Mouse (Mus musculus) kidney, adult 2 months (tissue): Measurements from ENCODE around the gene Dnah17. TPM values are rescaled to one million over a fixed set of nuclear protein-coding genes. Genes with fewer than 3 reads are reported as not detected.

Experiments
- DNase-seq: peaks from one replicate; pipeline ENCODE4 v3.0.0; 2021
- H3K27ac ChIP-seq: fragments of 200-500 bp; 2 replicates; pipeline ENCODE4 v1.5.1; 2012; ENCODE audit warnings: low read depth, low read length, control low read depth, inconsistent platforms; ENCODE audit not compliant: insufficient read depth
- H3K27me3 ChIP-seq: fragments of 200-500 bp; replicated peaks from 2 replicates; pipeline ENCODE4 v1.6.1; 2012; ENCODE audit warnings: mild to moderate bottlenecking, moderate library complexity, low read length, inconsistent platforms; ENCODE audit not compliant: control insufficient read depth, insufficient read depth
- H3K36me3 ChIP-seq: fragments of 200-500 bp; 2 replicates; pipeline ENCODE4 v1.6.1; 2012; ENCODE audit warnings: mild to moderate bottlenecking, moderate library complexity, low read length, inconsistent platforms; ENCODE audit not compliant: control insufficient read depth, insufficient read depth
- H3K4me1 ChIP-seq: fragments of 200-500 bp; 2 replicates; pipeline ENCODE4 v1.6.1; 2011; ENCODE audit warnings: low read length; ENCODE audit not compliant: control insufficient read depth, insufficient read depth
- H3K4me3 ChIP-seq: fragments of 200-500 bp; 2 replicates; pipeline ENCODE4 v1.5.1; 2011; ENCODE audit warnings: mild to moderate bottlenecking, low read depth, low read length, control low read depth; ENCODE audit not compliant: insufficient read depth
- CTCF ChIP-seq: fragments of 200-500 bp; conservative IDR thresholded peaks from 2 replicates; pipeline ENCODE4 v1.5.1; 2011; ENCODE audit warnings: low read depth, mild to moderate bottlenecking, control low read depth, low read length, moderate library complexity, mixed read lengths; ENCODE audit not compliant: insufficient read depth, insufficient read length
- POLR2A ChIP-seq: fragments of 200-500 bp; IDR thresholded peaks from one replicate; pipeline ENCODE4 v1.6.1; 2011; ENCODE audit warnings: low read depth, low read length, control low read depth
- WGBS: fragments of 180-500 bp; shearing (Covaris S2); methylation state at CpG from one replicate; pipeline ENCODE4 v1.1.7; 2018; 5-methylcytosine and 5-hydroxymethylcytosine counted together
- polyA plus RNA-seq: library from polyadenylated mRNA; depleted of rRNA; stranded (reverse); fragments of >200 nt; gene quantifications from 2 replicates; pipeline ENCODE4 v1.2.3, GENCODE M21; 2012; rRNA removed

Dnah17 gene
- 0.08 and 0.19 TPM in 2 replicates for polyA plus RNA-seq

DNA sequence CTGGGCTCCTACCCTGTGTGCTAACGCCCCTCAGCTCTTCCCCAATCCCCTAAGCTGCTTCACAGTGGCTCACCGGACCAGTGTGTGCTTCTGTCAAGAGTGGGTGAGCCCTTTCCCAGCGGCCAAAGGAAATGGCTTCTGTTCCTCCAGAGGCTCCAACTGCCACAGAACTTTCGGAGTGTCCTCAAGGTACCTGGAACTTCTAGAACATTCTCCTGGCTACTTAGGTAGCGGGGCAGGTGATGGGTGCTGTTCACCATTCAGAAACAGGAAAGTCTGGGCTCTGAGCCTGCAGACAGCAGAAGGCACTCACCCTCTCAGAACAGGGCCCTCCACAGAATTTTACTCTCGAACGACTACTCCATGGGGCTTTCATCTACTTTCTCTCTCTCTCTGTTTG lies at the start of gene Dnah17:
Gene Dnah17 (minus strand): TSS at position 101 of the 400 bp plus-strand sequence.
- WGBS, result 89% methylated on average over 7 of the region's 7 CpGs

DNA sequence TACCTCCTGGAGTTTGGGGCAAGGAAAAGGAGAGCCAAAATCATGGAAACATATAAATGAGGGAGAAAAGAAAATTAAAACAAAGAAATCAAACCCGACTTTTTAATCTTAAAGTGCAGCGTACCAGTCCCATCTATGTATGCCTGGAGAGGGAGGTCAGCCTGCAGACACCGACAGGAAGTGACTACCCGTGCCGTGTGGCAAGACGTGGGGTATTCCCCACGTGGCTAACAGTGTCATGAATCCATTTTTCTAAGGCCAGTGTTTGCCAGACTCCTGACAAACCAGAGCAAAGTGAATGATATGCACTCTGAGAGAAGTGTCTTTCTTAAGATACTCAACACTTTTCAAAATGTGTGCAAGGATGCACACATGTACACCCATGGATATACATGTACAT lies 49.8 kb upstream of the Dnah17 start:
- no peak overlapping the region for H3K4me3 ChIP-seq
- no peaks in the 10 kb centered on the region for H3K27me3 ChIP-seq
- H3K4me1 ChIP-seq, result no peaks in the 10 kb centered on the region
- WGBS, result 81% methylated on average over 7 of the region's 7 CpGs
- H3K27ac ChIP-seq, result no peak overlapping the region
- no peak for TF ChIP-seq POLR2A
- TF ChIP-seq CTCF, result no peak
- DNase-seq, result no peak
- H3K36me3 ChIP-seq, result peaks cover 3% of the 10 kb centered on the region

More for the DNA sequence above, at the start of gene Dnah17:
- Histone ChIP-seq H3K4me1 (no peaks in the 10 kb centered on the region), H3K4me3 (no peak within 1 kb of the TSS), H3K27ac (no peak within 1 kb of the TSS), H3K27me3 (no peaks in the 10 kb centered on the region), H3K36me3 (no peaks in the 10 kb centered on the region)
- DNase-seq, result no peak
- TF ChIP-seq CTCF, result no peak
- no peak for TF ChIP-seq POLR2A

DNA sequence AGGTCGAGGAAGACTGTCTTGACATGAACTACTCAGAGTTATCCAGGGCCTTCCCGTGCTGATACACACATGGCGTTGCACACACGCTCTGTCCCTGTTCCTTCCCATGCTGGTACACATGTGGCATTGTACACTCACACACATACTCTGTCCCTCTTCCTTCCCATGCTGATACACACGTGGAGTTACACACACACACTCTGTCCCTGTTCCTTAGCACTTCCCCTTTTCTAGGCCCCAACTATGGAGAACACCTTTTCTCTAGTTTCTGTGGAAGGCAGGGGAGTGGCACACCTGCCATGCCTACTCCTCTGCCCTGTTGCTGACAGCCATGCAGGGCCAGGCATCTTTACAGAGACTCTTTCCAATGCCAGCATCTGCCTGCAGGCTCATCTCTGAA lies 47.8 kb upstream of the Dnah17 start:
- DNase-seq, result no peak
- no peaks in the 10 kb centered on the region for H3K4me1 ChIP-seq
- H3K27me3 ChIP-seq, result no peaks in the 10 kb centered on the region
- H3K36me3 ChIP-seq, result peaks cover 3% of the 10 kb centered on the region
- 96% methylated on average over 5 of the region's 5 CpGs for WGBS
- no peak overlapping the region for H3K27ac ChIP-seq
- TF ChIP-seq POLR2A (no peak), CTCF (no peak)
- no peak overlapping the region for H3K4me3 ChIP-seq

DNA sequence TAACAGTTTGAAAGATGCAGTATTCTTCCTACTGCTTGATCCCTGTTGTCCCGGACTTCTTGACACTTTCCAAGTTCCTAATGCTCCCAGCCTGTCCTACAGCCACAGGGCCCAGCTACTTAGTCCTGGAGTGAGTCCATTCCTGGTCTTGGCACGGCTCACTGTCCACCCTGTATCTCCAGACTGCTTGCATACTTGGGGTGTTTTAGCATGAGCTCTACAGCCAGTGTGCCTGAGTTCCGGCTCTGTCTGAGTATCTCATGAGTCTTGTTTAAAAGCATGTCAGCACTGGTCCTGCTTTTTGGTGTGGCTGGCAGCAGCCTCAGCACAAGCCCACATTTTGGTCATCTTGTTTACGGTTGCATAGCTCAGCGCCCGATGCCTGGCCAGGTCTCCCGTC lies 44.3 kb upstream of the Dnah17 start:
- Histone ChIP-seq H3K27ac (no peak overlapping the region), H3K27me3 (no peaks in the 10 kb centered on the region), H3K4me1 (no peaks in the 10 kb centered on the region), H3K4me3 (no peak overlapping the region), H3K36me3 (no peaks in the 10 kb centered on the region)
- 78% methylated on average over 7 of the region's 7 CpGs for WGBS
- TF ChIP-seq POLR2A, result no peak
- TF ChIP-seq CTCF, result no peak
- no peak for DNase-seq

DNA sequence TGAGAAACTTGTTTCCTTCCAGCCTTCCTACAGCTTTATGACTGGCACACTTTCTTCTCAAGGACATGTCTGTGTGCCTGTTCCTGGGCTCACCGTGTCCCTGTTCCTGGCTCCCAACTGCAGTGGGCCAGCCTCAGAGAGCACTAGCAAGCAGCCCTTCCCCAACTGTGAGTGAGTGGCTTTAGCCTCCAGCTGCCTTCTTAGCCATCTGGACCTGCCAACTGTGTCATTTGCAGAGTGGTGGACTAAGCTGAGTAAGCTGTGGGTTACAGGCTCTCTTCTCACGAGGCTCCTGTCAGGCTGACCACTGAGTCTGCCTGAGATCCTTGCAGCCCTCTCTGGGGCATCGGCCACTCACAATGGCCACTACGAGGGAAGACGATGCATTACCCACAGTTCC lies 42.3 kb upstream of the Dnah17 start:
- H3K36me3 ChIP-seq, result no peaks in the 10 kb centered on the region
- no peak for TF ChIP-seq CTCF
- no peak for TF ChIP-seq POLR2A
- 86% methylated on average over 5 of the region's 5 CpGs for WGBS

DNA sequence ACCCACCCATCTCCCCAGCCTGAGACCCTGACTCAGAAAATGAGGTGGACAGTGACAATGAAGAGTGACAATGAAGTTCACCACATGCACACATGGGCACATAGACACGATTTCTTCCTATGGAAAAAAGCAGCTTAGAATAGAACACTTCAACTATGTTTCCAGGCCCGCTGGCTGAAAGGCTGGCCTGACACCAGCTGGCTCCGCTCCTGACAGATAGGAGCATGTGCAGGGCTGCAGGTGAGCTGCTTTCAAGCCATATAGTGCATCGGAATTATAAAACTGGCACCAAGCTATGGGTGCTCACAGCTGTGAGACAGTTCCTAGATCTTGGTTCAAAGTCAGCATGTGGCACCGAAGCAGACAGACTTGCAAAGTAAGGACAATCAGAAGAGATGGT lies 39.9 kb upstream of the Dnah17 start:
- TF ChIP-seq POLR2A, result no peak
- no peak overlapping the region for H3K4me3 ChIP-seq
- no peak overlapping the region for H3K27ac ChIP-seq
- H3K4me1 ChIP-seq, result no peaks in the 10 kb centered on the region
- no peaks in the 10 kb centered on the region for H3K27me3 ChIP-seq
- H3K36me3 ChIP-seq, result peaks cover 1% of the 10 kb centered on the region; the same call in 1 of the 2 replicates
- DNase-seq, result no peak
- WGBS, result 93% methylated on average over 5 of the region's 5 CpGs

More for the DNA sequence above, 42.3 kb upstream of the Dnah17 start:
- no peak for DNase-seq
- no peak overlapping the region for H3K4me3 ChIP-seq
- no peaks in the 10 kb centered on the region for H3K4me1 ChIP-seq
- no peak overlapping the region for H3K27ac ChIP-seq
- no peaks in the 10 kb centered on the region for H3K27me3 ChIP-seq

DNA sequence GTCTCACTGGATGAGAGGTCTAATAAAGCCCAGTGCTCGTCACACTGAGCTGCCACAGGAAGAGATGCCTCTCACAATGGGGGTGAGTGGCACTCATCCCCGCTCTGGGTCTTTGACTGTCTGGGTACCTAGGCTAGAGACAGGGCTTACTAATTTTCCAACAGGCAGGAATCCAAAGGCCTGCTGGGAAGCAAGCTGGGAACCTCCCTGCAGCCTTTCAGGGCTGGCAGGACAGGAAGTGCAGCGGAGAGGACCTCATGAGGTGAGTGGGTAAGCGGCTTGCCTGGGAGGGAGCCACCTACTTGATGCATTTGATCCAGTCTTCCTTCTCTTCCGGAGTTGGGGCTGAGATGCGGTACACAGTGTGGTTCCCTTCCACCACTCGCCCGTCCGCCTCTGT lies 38.3 kb upstream of the Dnah17 start:
- no peak for DNase-seq
- H3K36me3 ChIP-seq, result peaks cover 1% of the 10 kb centered on the region; the same call in 1 of the 2 replicates
- H3K4me1 ChIP-seq, result no peaks in the 10 kb centered on the region
- no peaks in the 10 kb centered on the region for H3K27me3 ChIP-seq
- H3K4me3 ChIP-seq, result no peak overlapping the region
- H3K27ac ChIP-seq, result no peak overlapping the region
- WGBS, result 86% methylated on average over 9 of the region's 9 CpGs
- TF ChIP-seq POLR2A (no peak), CTCF (no peak)

DNA sequence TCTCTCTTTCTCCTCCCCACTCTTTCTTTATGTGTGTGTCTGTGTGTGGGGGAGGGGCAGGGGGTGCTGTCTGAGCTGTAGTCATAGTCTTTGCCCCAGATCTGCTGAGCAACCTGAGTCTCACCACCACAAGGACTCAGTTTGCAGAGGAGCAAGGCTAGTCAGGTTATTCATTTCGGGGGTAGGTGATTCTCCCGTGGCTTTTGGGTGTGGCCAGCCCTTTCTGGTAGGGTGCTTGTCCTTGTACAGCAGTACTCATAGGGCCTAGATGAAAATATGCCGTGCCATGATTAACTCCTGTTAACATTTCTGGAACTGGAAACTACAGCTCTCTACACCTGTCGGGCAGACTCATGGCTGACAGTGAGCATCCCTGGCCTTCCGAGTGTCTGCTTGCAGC lies 36.2 kb upstream of the Dnah17 start:
- peaks cover 1% of the 10 kb centered on the region; the same call in 1 of the 2 replicates for H3K36me3 ChIP-seq
- no peaks in the 10 kb centered on the region for H3K27me3 ChIP-seq
- no peak for TF ChIP-seq CTCF
- no peak for TF ChIP-seq POLR2A
- DNase-seq, result no peak
- H3K4me1 ChIP-seq, result no peaks in the 10 kb centered on the region
- no peak overlapping the region for H3K27ac ChIP-seq
- 85% methylated on average over 5 of the region's 5 CpGs for WGBS
- no peak overlapping the region for H3K4me3 ChIP-seq
